Mouse (Mus musculus): ENCODE data around the gene Cfap157.

GRCm38 (mm10) chr2:32727435-32727834, 56.8 kb downstream of the Cfap157 start:
- TF ChIP-seq CTCF (IDR thresholded peaks at IDR 0.05; ENCODE audit: low read depth, low read length) (no peak), POLR2A (IDR thresholded peaks at IDR 0.05; ENCODE audit: borderline replicate concordance, low read depth, low read length) (no peak)

Data from bone marrow macrophage, adult 2 months (primary cell).